Mouse (Mus musculus) stomach, embryonic 16.5 days (tissue): ENCODE measurements around the gene Bcl7a. TPM values are rescaled to one million over a fixed set of nuclear protein-coding genes. Genes with fewer than 3 reads are reported as not detected.

ENCODE experiments used
- ATAC-seq: fragments of 200-750 bp; cut with Nextera tagmentation; 2 replicates; pipeline ENCODE4 v1.8.0; 2017; ENCODE audit warnings: moderate number of reproducible peaks, moderate TSS enrichment; ENCODE audit not compliant: insufficient read depth, low FRiP score
- H3K27ac ChIP-seq: fragments of 300-500 bp; sonication (generic); 2 replicates; pipeline ENCODE4 v1.5.1; 2014; ENCODE audit warnings: low read length
- H3K27me3 ChIP-seq: fragments of 300-500 bp; sonication (generic); 2 replicates; pipeline ENCODE4 v1.6.1; 2014; ENCODE audit warnings: low read length, control low read depth, mixed read lengths; ENCODE audit not compliant: control insufficient read depth, insufficient read depth
- H3K36me3 ChIP-seq: fragments of 300-500 bp; sonication (generic); 2 replicates; pipeline ENCODE4 v1.6.1; 2014; ENCODE audit warnings: low read length; ENCODE audit not compliant: control insufficient read depth, insufficient read depth
- H3K4me1 ChIP-seq: fragments of 300-500 bp; sonication (generic); 2 replicates; pipeline ENCODE4 v1.6.1; 2014; ENCODE audit warnings: low read length, control low read depth, mixed read lengths; ENCODE audit not compliant: control insufficient read depth, insufficient read depth
- H3K4me2 ChIP-seq: fragments of 300-500 bp; sonication (generic); 2 replicates; pipeline ENCODE4 v1.6.1; 2014; ENCODE audit warnings: low read depth, low read length, mixed read lengths
- H3K4me3 ChIP-seq: fragments of 300-500 bp; sonication (generic); replicated peaks from 2 replicates; pipeline ENCODE4 v1.5.1; 2014; ENCODE audit warnings: mild to moderate bottlenecking, low read length
- H3K9ac ChIP-seq: fragments of 300-500 bp; sonication (generic); 2 replicates; pipeline ENCODE4 v1.6.1; 2014; ENCODE audit warnings: low read length
- H3K9me3 ChIP-seq: fragments of 300-500 bp; sonication (generic); replicated peaks from 2 replicates; pipeline ENCODE4 v1.6.1; 2016; ENCODE audit warnings: low read length, control low read depth; ENCODE audit not compliant: control insufficient read depth
- WGBS: fragments of 180-500 bp; shearing (Covaris S2); extraction: QIAGEN DNeasy Blood & Tissue Kit; methylation state at CpG from one replicate; pipeline ENCODE4 v1.1.7; 2014; 5-methylcytosine and 5-hydroxymethylcytosine counted together
- polyA plus RNA-seq: library from polyadenylated mRNA; unstranded; fragments of >200 nt; fragmentation: Nextera tagmentation; extraction: Ambion mirVana; gene quantifications from 2 replicates; pipeline ENCODE4 v1.2.1, GENCODE M21; 2015

The Bcl7a gene
- polyA plus RNA-seq, 1 experiment from 2014 or later: 20.4 TPM

DNA sequence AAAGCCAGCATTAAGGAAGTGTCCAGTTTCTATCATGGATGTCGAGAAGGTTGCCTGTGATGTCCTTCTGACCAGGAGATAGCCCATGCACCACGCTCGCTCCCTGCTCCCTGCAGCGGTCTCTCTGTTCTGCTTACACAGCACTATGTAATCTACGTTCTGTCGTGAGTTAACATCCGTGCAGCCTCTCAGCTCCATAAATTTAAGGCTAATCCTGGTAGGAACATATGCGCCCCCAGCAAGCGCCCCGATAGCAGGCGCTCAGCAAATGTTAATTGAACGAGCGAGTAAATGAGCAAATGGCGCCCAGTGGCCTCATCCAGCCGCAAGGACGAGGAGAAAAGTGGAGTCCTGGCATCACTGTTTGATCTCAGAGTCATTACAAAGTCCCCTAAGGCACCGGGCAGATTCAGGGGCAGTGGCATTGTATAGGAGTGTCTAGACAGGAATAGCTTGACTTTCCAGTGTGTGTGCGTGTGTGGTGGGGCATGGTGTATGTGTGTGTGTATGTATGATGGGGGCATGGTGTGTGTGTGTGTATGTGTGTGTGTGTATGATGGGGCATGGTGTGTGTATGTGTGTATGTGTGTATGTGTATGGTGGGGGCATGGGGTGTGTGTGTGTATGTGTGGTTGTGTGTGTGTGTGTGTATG lies 35.9 kb upstream of the Bcl7a start:
- no peak overlapping the region for H3K4me3 ChIP-seq
- no peak overlapping the region for H3K27ac ChIP-seq
- no peaks in the 10 kb centered on the region for H3K9me3 ChIP-seq
- no peak overlapping the region for H3K4me2 ChIP-seq
- no peaks in the 10 kb centered on the region for H3K4me1 ChIP-seq
- no peak overlapping the region for H3K9ac ChIP-seq
- no peaks in the 10 kb centered on the region for H3K27me3 ChIP-seq
- no peak for ATAC-seq
- 74% methylated on average over 18 of the region's 18 CpGs for WGBS
- H3K36me3 ChIP-seq: no peaks in the 10 kb centered on the region

- Histone ChIP-seq H3K4me2 (0 out of 2 replicates have a peak overlapping the region, but pooled peaks have one; percentile 7), H3K36me3 (no peaks in the 10 kb centered on the region), H3K9me3 (no peaks in the 10 kb centered on the region), H3K4me3 (no peak overlapping the region), H3K9ac (no peak overlapping the region), H3K4me1 (no peaks in the 10 kb centered on the region), H3K27me3 (no peaks in the 10 kb centered on the region), H3K27ac (no peak overlapping the region)
- peak; percentile 29; the same call in 1 of the 2 replicates for ATAC-seq
- 33% methylated on average over 10 of the region's 10 CpGs for WGBS
These were observed 33.8 kb upstream of the Bcl7a start for GRCm38 (mm10) chr5:123309816-123310215.

DNA sequence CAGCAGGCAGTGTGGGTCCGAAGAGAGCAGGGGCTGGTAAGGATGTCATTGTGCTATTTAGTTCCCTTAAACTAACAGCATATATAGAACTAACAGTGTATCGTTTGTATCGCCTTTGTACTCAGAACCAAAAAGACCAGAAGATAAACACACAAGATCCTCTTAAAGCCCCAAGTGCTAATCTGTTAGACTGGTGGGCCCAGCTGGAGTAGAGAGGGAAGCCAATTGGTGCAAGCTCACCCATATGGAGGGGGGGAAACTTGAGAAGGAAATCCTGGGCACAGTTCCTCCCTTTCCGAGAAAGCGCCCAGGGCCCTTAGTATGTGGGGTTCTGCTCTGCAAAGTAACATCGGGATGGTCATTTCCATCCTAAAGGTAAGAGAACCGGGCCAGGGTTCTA lies 33.4 kb upstream of the Bcl7a start:
- no peaks in the 10 kb centered on the region for H3K36me3 ChIP-seq
- H3K9me3 ChIP-seq: no peaks in the 10 kb centered on the region
- H3K4me2 ChIP-seq: 0 out of 2 replicates have a peak overlapping the region, but pooled peaks have one; percentile 7
- no peak overlapping the region for H3K27ac ChIP-seq
- H3K27me3 ChIP-seq: no peaks in the 10 kb centered on the region
- ATAC-seq: no peak
- H3K4me3 ChIP-seq: no peak overlapping the region
- no peaks in the 10 kb centered on the region for H3K4me1 ChIP-seq
- no peak overlapping the region for H3K9ac ChIP-seq
- WGBS: 39% methylated on average over 7 of the region's 7 CpGs

- Histone ChIP-seq H3K27ac (no peak overlapping the region), H3K36me3 (no peaks in the 10 kb centered on the region), H3K4me1 (no peaks in the 10 kb centered on the region; the same call in 1 of the 2 replicates), H3K27me3 (no peaks in the 10 kb centered on the region), H3K4me3 (no peak overlapping the region), H3K9ac (no peak overlapping the region), H3K9me3 (no peaks in the 10 kb centered on the region), H3K4me2 (no peak overlapping the region)
- ATAC-seq: no peak
- WGBS: 41% methylated on average over 12 of the region's 12 CpGs
These were observed 30.5 kb upstream of the Bcl7a start for GRCm38 (mm10) chr5:123313058-123313630.

DNA sequence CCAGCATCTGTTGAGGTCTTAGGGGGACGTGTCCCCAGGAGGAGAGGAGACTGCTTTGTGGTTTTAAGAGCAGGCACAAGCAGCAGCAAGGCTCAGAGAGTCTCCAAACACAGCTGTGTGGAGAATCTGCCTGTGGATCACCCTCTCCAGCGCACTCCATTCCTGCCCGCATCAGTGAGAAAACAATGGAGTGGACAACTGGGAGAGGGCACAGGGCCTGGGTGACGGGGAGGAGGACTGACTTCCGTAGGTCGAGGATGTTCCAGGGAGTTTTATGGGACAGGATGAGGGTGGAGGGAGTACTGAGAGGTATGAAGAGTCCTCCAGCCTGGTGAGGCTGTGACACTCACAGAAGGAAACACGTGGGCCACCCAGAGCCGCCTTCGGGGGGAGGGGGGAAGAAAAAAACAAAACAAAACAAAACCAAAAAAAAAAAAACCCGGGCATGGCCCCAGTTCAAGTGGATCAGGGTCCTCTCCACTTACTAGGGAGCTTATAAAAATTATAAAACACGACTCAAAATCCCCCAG lies 29.7 kb upstream of the Bcl7a start:
- no peak for ATAC-seq
- WGBS: 49% methylated on average over 11 of the region's 11 CpGs
- Histone ChIP-seq H3K4me3 (no peak overlapping the region), H3K4me1 (no peaks in the 10 kb centered on the region; the same call in 1 of the 2 replicates), H3K36me3 (no peaks in the 10 kb centered on the region), H3K9me3 (no peaks in the 10 kb centered on the region), H3K27ac (no peak overlapping the region), H3K4me2 (no peak overlapping the region), H3K27me3 (no peaks in the 10 kb centered on the region), H3K9ac (no peak overlapping the region)

DNA sequence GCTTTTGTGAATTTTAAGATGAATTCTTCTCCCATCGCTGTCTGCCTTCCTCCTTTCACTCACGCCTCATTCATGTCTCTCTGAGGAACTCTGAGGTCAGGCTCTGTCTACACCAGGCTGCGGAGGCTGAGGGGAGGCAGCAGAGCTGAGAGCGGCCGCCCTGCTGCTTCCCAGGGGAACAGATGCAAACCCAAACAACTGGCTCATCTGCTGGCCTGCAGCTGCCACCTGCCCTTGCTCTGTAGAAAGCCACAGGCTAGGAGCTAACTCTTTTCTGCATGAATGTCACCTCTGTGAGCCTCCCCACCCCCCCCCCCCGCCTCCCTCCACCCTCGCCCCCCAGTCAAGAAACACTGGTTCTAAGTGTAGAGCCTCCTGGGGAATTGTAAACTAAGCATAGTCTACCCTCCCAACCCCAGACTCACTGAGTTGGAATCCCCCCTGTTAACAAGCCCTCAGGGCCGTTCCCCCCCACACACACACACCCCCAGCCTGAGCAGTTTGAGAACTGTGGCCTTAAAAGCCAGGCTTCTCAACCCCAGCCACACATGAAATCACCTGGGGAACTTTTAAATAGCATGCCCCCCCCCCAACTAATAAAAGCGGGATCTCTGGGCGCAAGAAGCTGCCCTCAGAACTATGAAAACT lies 28.3 kb upstream of the Bcl7a start:
- Histone ChIP-seq H3K4me2 (no peak overlapping the region), H3K36me3 (no peaks in the 10 kb centered on the region), H3K27ac (no peak overlapping the region), H3K4me1 (no peaks in the 10 kb centered on the region; the same call in 1 of the 2 replicates), H3K9me3 (no peaks in the 10 kb centered on the region), H3K9ac (no peak overlapping the region), H3K4me3 (no peak overlapping the region), H3K27me3 (no peaks in the 10 kb centered on the region)
- WGBS: 42% methylated on average over 10 of the region's 10 CpGs
- ATAC-seq: no peak

DNA sequence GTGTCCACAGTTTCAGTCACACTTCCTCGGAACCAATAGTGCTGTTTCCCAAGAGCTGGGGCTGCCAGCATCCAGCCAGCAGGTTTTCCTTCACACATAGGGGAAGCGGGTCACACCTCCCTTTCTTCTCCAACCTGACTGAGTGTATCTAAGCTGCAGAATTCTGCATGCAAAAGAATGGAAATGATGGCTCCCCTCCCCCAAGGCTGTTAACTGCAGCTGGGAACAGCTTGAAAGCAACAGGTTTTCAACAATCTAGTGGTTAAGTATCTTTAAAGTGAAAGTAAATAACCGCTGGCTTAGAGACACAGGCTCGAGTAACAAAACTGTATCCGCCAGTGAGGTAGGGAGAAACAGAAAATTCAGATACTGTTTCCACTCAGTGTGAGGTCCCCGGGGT lies 25.6 kb upstream of the Bcl7a start:
- no peaks in the 10 kb centered on the region for H3K27me3 ChIP-seq
- ATAC-seq: no peak
- H3K36me3 ChIP-seq: no peaks in the 10 kb centered on the region
- peak overlapping the region; percentile 59 for H3K4me2 ChIP-seq
- no peaks in the 10 kb centered on the region; the same call in 1 of the 2 replicates for H3K4me1 ChIP-seq
- WGBS: 14% methylated on average over 6 of the region's 6 CpGs
- H3K9ac ChIP-seq: peak overlapping the region; percentile 64
- H3K27ac ChIP-seq: no peak overlapping the region
- peak overlapping the region; percentile 41 for H3K4me3 ChIP-seq
- no peaks in the 10 kb centered on the region for H3K9me3 ChIP-seq

DNA sequence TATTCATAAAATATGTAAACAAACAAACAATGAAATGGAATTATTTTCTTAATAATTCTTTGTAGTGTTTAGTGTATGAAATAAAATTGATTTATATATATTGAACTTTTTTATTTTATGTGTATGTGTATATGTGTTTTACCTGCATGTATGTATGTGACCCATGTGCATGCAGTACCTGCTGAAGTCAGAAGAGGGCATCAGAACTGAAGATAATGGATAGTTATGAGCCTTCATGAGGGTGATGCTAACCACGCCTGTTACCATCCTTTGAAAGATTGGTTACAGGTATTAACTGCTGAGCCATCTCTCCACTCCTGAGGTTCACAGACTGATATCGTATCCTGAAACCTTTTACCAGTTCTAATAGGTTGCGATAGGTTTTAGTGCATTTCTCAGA lies 23.5 kb upstream of the Bcl7a start:
- Histone ChIP-seq H3K27me3 (no peaks in the 10 kb centered on the region), H3K9me3 (no peaks in the 10 kb centered on the region), H3K36me3 (no peaks in the 10 kb centered on the region), H3K27ac (no peak overlapping the region), H3K4me2 (no peak overlapping the region), H3K4me3 (no peak overlapping the region), H3K9ac (no peak overlapping the region), H3K4me1 (no peaks in the 10 kb centered on the region; the same call in 1 of the 2 replicates)
- 94% methylated on average over 3 of the region's 3 CpGs for WGBS
- ATAC-seq: no peak

DNA sequence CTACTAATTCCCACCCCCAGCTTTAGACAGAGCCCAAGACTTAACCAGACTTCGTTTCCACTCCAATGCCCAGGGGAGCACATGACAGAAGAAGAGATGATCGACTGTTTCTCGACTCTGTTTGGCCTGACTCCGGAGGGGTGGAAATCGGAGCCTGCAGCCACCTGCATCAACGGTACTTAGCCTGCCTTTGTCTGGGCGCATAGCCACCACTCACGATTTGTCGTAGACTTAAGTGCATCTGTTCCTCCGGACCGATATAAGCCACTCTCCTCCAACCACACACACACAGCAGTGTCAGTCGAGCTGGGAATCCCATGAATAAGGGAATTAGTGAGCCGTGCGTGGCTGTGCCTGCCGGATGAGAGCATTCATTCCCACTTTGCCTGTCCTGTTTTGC lies 19.4 kb upstream of the Bcl7a start:
- ATAC-seq: no peak
- H3K4me3 ChIP-seq: no peak overlapping the region
- no peaks in the 10 kb centered on the region for H3K9me3 ChIP-seq
- H3K27ac ChIP-seq: no peak overlapping the region
- no peaks in the 10 kb centered on the region for H3K27me3 ChIP-seq
- H3K9ac ChIP-seq: no peak overlapping the region
- H3K4me2 ChIP-seq: no peak overlapping the region
- no peaks in the 10 kb centered on the region for H3K36me3 ChIP-seq
- H3K4me1 ChIP-seq: peaks cover 2% of the 10 kb centered on the region; the same call in 1 of the 2 replicates
- WGBS: 43% methylated on average over 15 of the region's 15 CpGs
